Mouse (Mus musculus) spleen, adult 2 months (tissue): Measurements from ENCODE around the gene Arhgef10l. TPM values are rescaled to one million over a fixed set of nuclear protein-coding genes. Genes with fewer than 3 reads are reported as not detected.

Experiments used
- DNase-seq, 2 experiments: peaks; one replicate each; pipeline versions ENCODE4 v3.0.0 to v3.0.0-alpha.2; 2012 to 2021; ENCODE audit warnings: low spot score in 2 of 2, low read depth in 1 of 2
- H3K27ac ChIP-seq: fragments of 200-500 bp; 2 replicates; pipeline ENCODE4 v1.5.1; 2012; ENCODE audit warnings: low read length, inconsistent platforms; ENCODE audit not compliant: insufficient read depth
- H3K27me3 ChIP-seq: fragments of 200-500 bp; 2 replicates; pipeline ENCODE4 v1.6.1; 2012; ENCODE audit warnings: mild to moderate bottlenecking, moderate library complexity, low read length, inconsistent platforms; ENCODE audit not compliant: control insufficient read depth, insufficient read depth
- H3K36me3 ChIP-seq: fragments of 200-500 bp; 2 replicates; pipeline ENCODE4 v1.6.1; 2012; ENCODE audit warnings: mild to moderate bottlenecking, low read length, inconsistent platforms; ENCODE audit not compliant: control insufficient read depth, insufficient read depth
- H3K4me1 ChIP-seq: fragments of 200-500 bp; 2 replicates; pipeline ENCODE4 v1.6.1; 2011; ENCODE audit warnings: inconsistent platforms; ENCODE audit not compliant: control insufficient read depth, insufficient read depth, insufficient read length
- H3K4me3 ChIP-seq: fragments of 200-500 bp; 2 replicates; pipeline ENCODE4 v1.5.1; 2011; ENCODE audit warnings: mild to moderate bottlenecking, inconsistent platforms; ENCODE audit not compliant: insufficient read depth, insufficient read length; ENCODE audit errors: extremely low read depth
- CTCF ChIP-seq: fragments of 200-500 bp; IDR thresholded peaks from 2 replicates; pipeline ENCODE4 v1.5.1; 2011; ENCODE audit warnings: mild to moderate bottlenecking, inconsistent platforms; ENCODE audit not compliant: insufficient read depth, insufficient read length, insufficient replicate concordance; ENCODE audit errors: extremely low read depth
- POLR2A ChIP-seq: fragments of 200-500 bp; IDR thresholded peaks from 2 replicates; pipeline ENCODE4 v1.6.1; 2011; ENCODE audit warnings: low read depth, low read length, inconsistent platforms
- WGBS: fragments of 180-500 bp; shearing (Covaris S2); methylation state at CpG from one replicate; pipeline ENCODE4 v1.1.7; 2018; 5-methylcytosine and 5-hydroxymethylcytosine counted together
- polyA plus RNA-seq: library from polyadenylated mRNA; depleted of rRNA; stranded (reverse); fragments of >200 nt; gene quantifications from 2 replicates; pipeline ENCODE4 v1.2.3, GENCODE M21; 2012

Gene Arhgef10l
- polyA plus RNA-seq, 1 experiment: 7.9 TPM

- Histone ChIP-seq H3K36me3 (no peaks in the 10 kb centered on the region), H3K4me3 (no peak overlapping the region), H3K27me3 (peaks cover 5% of the 10 kb centered on the region; the same call in 1 of the 2 replicates), H3K4me1 (no peaks in the 10 kb centered on the region), H3K27ac (no peak overlapping the region)
- TF ChIP-seq CTCF (no peak), POLR2A (no peak)
- 90% methylated on average over 20 of the region's 20 CpGs for WGBS
- no peak for DNase-seq
These were observed 168.6 kb downstream of the Arhgef10l start for GRCm38 (mm10) chr4:140497169-140497568.

- Histone ChIP-seq H3K4me1 (no peaks in the 10 kb centered on the region), H3K36me3 (no peaks in the 10 kb centered on the region), H3K27me3 (no peaks in the 10 kb centered on the region), H3K27ac (no peak overlapping the region), H3K4me3 (no peak overlapping the region)
- DNase-seq: no peak
- WGBS: 37% methylated on average over 5 of the region's 5 CpGs
- TF ChIP-seq CTCF: no peak
- TF ChIP-seq POLR2A: no peak
These were observed 174.3 kb downstream of the Arhgef10l start for GRCm38 (mm10) chr4:140491555-140491954.

- no peak for DNase-seq
- no peak overlapping the region for H3K4me3 ChIP-seq
- no peaks in the 10 kb centered on the region for H3K36me3 ChIP-seq
- H3K27me3 ChIP-seq: no peaks in the 10 kb centered on the region
- no peak overlapping the region for H3K27ac ChIP-seq
- 61% methylated on average over 12 of the region's 12 CpGs for WGBS
- no peak for TF ChIP-seq CTCF
- TF ChIP-seq POLR2A: no peak
- H3K4me1 ChIP-seq: no peaks in the 10 kb centered on the region
These were observed 180.4 kb downstream of the Arhgef10l start for GRCm38 (mm10) chr4:140485442-140485841.

GRCm38 (mm10) chr4:140483134-140483533 lies 182.7 kb downstream of the Arhgef10l start:
- H3K4me1 ChIP-seq: no peaks in the 10 kb centered on the region
- WGBS: 87% methylated on average over 11 of the region's 11 CpGs
- H3K27ac ChIP-seq: no peak overlapping the region
- H3K36me3 ChIP-seq: no peaks in the 10 kb centered on the region
- no peaks in the 10 kb centered on the region for H3K27me3 ChIP-seq
- DNase-seq: no peak
- TF ChIP-seq POLR2A (no peak), CTCF (no peak)
- no peak overlapping the region for H3K4me3 ChIP-seq

- H3K36me3 ChIP-seq: no peaks in the 10 kb centered on the region
- no peaks in the 10 kb centered on the region for H3K27me3 ChIP-seq
- TF ChIP-seq CTCF: no peak
- no peak for TF ChIP-seq POLR2A
- no peaks in the 10 kb centered on the region for H3K4me1 ChIP-seq
- no peak overlapping the region for H3K4me3 ChIP-seq
- 43% methylated on average over 15 of the region's 15 CpGs for WGBS
- no peak for DNase-seq
- H3K27ac ChIP-seq: no peak overlapping the region
These were observed 185.3 kb downstream of the Arhgef10l start for GRCm38 (mm10) chr4:140480369-140481067.

- H3K4me3 ChIP-seq: no peak overlapping the region
- H3K27me3 ChIP-seq: no peaks in the 10 kb centered on the region
- DNase-seq: no peak
- WGBS: 76% methylated on average over 8 of the region's 8 CpGs
- H3K36me3 ChIP-seq: no peaks in the 10 kb centered on the region
- H3K4me1 ChIP-seq: no peaks in the 10 kb centered on the region
- TF ChIP-seq POLR2A (no peak), CTCF (no peak)
- H3K27ac ChIP-seq: no peak overlapping the region
These were observed 190.6 kb downstream of the Arhgef10l start for GRCm38 (mm10) chr4:140475194-140475593.

GRCm38 (mm10) chr4:140469760-140470452 lies 195.9 kb downstream of the Arhgef10l start:
- Histone ChIP-seq H3K27ac (no peak overlapping the region), H3K27me3 (no peaks in the 10 kb centered on the region), H3K4me1 (no peaks in the 10 kb centered on the region), H3K4me3 (no peak overlapping the region), H3K36me3 (no peaks in the 10 kb centered on the region)
- no peak for TF ChIP-seq POLR2A
- no peak for TF ChIP-seq CTCF
- DNase-seq: no peak
- WGBS: 68% methylated on average over 13 of the region's 13 CpGs
